Mouse (Mus musculus) intestine, embryonic 15.5 days (tissue): ENCODE measurements around the gene Pcp4l1. TPM values are rescaled to one million over a fixed set of nuclear protein-coding genes. Genes with fewer than 3 reads are reported as not detected.
A peak's percentile ranks its signal among the peaks of the same experiment; 100 is the strongest.

Experiments
- ATAC-seq: fragments of 200-750 bp; cut with Nextera tagmentation; 2 replicates; pipeline ENCODE4 v1.8.0; 2017; ENCODE audit warnings: moderate TSS enrichment, moderate library complexity
- H3K27ac ChIP-seq: fragments of 300-500 bp; sonication (generic); 2 replicates; pipeline ENCODE4 v1.5.1; 2015; ENCODE audit warnings: mild to moderate bottlenecking, inconsistent platforms
- H3K27me3 ChIP-seq: fragments of 300-500 bp; sonication (generic); replicated peaks from 2 replicates; pipeline ENCODE4 v1.6.1; 2015; ENCODE audit warnings: inconsistent platforms
- H3K36me3 ChIP-seq: fragments of 300-500 bp; sonication (generic); 2 replicates; pipeline ENCODE4 v1.6.1; 2015; ENCODE audit warnings: inconsistent platforms
- H3K4me1 ChIP-seq: fragments of 300-500 bp; sonication (generic); replicated peaks from 2 replicates; pipeline ENCODE4 v1.6.1; 2015; ENCODE audit warnings: inconsistent platforms
- H3K4me2 ChIP-seq: fragments of 300-500 bp; sonication (generic); replicated peaks from 2 replicates; pipeline ENCODE4 v1.6.1; 2015; ENCODE audit warnings: mild to moderate bottlenecking, inconsistent platforms
- H3K4me3 ChIP-seq: fragments of 300-500 bp; sonication (generic); replicated peaks from 2 replicates; pipeline ENCODE4 v1.5.1; 2015; ENCODE audit warnings: inconsistent platforms
- H3K9ac ChIP-seq: fragments of 300-500 bp; sonication (generic); 2 replicates; pipeline ENCODE4 v1.6.1; 2015; ENCODE audit warnings: inconsistent platforms
- H3K9me3 ChIP-seq: fragments of 300-500 bp; sonication (generic); 2 replicates; pipeline ENCODE4 v1.6.1; 2016; ENCODE audit warnings: inconsistent platforms
- WGBS: fragments of 180-500 bp; shearing (Covaris S2); methylation state at CpG from one replicate; pipeline ENCODE4 v1.1.7; 2015; 5-methylcytosine and 5-hydroxymethylcytosine counted together
- polyA plus RNA-seq: library from polyadenylated mRNA; unstranded; fragments of >200 nt; fragmentation: Nextera tagmentation; extraction: Ambion mirVana; gene quantifications from 2 replicates; pipeline ENCODE4 v1.2.1, GENCODE M21; 2015

Pcp4l1 gene
- polyA plus RNA-seq, 1 experiment from 2014 or later, result 16.4 TPM

DNA sequence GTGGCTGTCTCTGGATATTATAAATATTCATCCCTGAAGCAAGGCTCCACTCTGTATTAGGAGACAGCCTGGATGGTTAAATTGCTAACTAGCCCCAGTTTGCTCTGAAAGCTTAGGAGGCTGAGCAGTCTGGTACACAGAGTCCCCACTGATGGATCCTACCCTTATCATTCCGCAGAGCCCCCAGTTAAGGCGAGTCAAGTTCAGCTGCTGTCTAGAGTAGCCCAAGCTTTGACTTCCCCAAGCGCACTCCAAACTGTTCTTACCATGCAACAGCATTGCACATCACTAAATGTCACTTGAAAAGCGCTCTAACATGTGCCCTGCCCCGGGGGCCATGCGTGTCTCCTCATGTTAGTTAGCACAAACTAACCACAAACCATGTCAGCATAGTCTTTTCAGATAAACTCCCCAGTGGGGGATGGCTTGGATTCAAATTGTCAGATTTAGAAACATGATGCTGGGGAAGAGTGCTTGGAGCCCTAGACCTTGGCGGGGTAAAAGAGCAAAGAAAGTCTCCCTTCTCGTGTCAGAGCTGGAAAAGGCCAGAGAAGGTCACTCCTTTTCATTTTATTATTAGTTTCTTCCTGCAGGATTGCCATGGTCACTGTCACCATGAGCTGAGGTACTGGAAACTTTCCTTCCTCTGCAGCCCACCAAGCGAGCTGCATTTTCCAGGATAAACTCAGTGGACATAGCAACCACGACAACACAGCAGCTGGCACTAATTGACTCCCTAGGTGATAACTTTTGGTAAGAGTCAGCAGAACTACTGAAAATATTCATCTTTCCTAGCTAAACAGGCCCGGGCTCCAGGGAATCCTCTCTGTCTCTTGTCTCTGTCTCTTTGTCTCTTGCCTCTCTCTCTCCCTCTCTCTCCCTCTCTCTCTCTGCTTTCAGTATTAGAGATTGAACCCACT is 1.9 kb downstream of the Pcp4l1 start:
- 35% methylated on average over 11 of the region's 11 CpGs for WGBS
- Histone ChIP-seq H3K9ac (no peak overlapping the region), H3K36me3 (no peaks in the 10 kb centered on the region), H3K27me3 (peaks cover 17% of the 10 kb centered on the region), H3K4me1 (peaks cover 33% of the 10 kb centered on the region), H3K27ac (no peak overlapping the region), H3K9me3 (no peaks in the 10 kb centered on the region), H3K4me3 (no peak overlapping the region), H3K4me2 (peak overlapping the region; percentile 51)
- ATAC-seq, result no peak

DNA sequence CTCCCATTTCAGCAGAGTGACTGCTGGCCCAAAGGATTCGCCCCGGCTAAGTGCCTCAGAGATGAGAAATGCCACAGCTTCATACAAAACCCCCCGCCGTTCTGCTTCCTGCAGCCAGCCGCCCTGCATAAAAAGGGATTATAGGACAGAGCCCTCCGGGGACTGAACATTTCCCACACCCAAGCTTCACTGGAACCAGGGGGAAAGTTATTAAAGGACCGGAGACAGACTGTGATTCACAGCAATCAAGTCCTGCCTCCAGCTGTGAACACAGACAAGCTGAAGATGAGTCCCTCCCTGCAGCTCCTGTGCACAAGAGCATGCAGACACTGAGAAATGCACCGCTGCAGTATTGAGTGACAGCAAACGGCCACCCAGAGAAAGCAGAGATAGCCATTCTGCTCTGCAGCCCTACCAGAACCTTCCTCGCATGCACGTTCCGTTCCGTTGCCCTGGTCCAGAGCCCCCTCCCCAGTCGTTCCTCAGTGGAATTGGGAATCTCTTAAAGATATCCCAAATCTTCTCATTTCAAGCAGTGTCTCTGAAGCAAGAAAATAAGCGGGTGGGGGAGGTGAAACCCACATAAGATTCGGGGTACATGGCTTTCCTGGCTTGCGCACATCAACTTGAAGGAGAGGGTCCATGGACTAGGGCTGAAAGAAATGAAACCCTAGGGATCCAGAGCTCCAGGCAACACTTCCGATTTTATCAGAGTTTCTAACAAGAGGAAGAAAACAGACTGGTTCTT is 2.8 kb downstream of the Pcp4l1 start:
- H3K27ac ChIP-seq, result no peak overlapping the region
- H3K9me3 ChIP-seq, result no peaks in the 10 kb centered on the region
- H3K27me3 ChIP-seq, result peaks cover 17% of the 10 kb centered on the region
- H3K36me3 ChIP-seq, result no peaks in the 10 kb centered on the region
- 9% methylated on average over 18 of the region's 18 CpGs for WGBS
- H3K9ac ChIP-seq, result no peak overlapping the region
- peak overlapping the region; percentile 51 for H3K4me2 ChIP-seq
- ATAC-seq, result no peak
- H3K4me1 ChIP-seq, result peaks cover 39% of the 10 kb centered on the region
- peak overlapping the region; percentile 20 for H3K4me3 ChIP-seq

DNA sequence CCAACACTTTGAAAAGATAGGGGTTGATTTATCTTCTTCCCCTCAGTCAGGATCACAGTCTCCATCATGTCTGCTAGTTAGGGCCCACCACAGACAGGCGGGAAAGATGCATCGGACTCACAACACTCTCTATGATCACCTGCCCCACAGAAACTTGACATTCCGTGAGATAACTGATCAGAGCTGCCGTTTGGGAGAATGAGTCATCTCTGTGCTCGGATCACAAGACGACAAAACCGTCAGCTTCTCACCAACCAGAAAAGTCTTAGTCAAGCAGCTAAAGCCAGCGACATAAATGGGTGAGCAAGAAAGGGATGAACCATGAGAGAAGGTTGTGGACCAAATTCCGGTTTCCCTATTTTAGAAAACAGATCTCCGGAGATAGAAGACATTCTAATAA is 3.8 kb downstream of the Pcp4l1 start:
- no peak for ATAC-seq
- WGBS, result 38% methylated on average over 10 of the region's 10 CpGs
- no peak overlapping the region for H3K27ac ChIP-seq
- no peak overlapping the region for H3K4me2 ChIP-seq
- H3K4me1 ChIP-seq, result peaks cover 41% of the 10 kb centered on the region
- H3K9me3 ChIP-seq, result no peaks in the 10 kb centered on the region
- H3K36me3 ChIP-seq, result no peaks in the 10 kb centered on the region
- no peak overlapping the region for H3K4me3 ChIP-seq
- H3K27me3 ChIP-seq, result peaks cover 17% of the 10 kb centered on the region
- H3K9ac ChIP-seq, result no peak overlapping the region

DNA sequence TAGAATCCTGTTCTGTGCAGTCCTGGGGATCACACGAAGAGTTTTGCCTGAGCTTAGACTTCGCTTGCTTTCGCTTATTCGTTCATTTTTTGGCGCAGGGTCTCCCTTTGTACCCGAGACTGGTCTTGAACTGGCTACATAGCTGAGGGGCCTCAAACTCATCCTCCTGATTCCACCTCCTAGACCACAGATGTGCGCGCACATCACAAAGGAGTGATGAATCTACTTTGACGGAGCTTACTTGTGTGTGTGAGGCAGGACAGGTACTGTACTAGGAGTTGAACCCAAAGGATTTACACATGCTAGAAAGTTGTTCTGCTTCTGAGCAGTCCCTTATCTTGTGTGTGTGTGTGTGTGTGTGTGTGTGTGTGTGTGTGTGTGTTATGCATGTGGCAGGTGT is 5.2 kb downstream of the Pcp4l1 start:
- no peak for ATAC-seq
- Histone ChIP-seq H3K9me3 (no peaks in the 10 kb centered on the region), H3K36me3 (no peaks in the 10 kb centered on the region), H3K27ac (no peak overlapping the region), H3K4me2 (no peak overlapping the region), H3K9ac (no peak overlapping the region), H3K4me3 (no peak overlapping the region), H3K4me1 (peaks cover 37% of the 10 kb centered on the region), H3K27me3 (peaks cover 12% of the 10 kb centered on the region)
- 95% methylated on average over 9 of the region's 9 CpGs for WGBS

DNA sequence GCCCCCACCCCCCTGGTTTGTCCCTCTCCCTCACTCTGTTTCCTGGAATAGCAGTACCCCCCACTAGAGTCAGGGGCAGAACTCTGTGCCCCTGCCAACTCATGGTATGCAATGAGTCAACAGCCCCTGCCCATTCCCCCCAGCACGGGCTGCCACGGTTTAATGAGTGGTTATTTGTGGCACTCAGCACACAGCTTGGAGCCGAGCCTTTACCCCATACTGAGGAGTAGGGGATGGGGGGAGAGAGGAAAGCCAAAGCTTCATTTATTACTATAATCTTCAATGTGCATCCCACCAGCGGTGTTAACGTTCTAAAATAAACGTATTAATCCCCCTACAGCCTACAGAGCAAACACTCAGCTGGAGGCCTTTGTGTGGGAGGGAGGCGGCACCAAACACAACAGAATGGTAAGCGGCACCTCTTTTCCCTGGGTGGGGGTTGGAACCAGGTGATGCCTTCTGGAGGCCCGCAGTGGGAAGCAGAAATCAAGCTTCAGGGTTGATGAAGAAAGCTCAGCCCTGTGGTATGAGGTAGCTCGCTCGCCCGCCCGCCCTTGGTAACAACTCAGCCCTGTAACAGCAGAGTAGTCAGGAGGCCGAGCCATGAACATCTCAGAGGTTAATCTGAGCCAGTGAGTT is 6.5 kb downstream of the Pcp4l1 start:
- Histone ChIP-seq H3K27ac (no peak overlapping the region), H3K4me2 (peak overlapping the region; percentile 20; the same call in 1 of the 2 replicates), H3K36me3 (no peaks in the 10 kb centered on the region), H3K9ac (no peak overlapping the region), H3K9me3 (no peaks in the 10 kb centered on the region), H3K4me1 (peaks cover 35% of the 10 kb centered on the region), H3K27me3 (peaks cover 5% of the 10 kb centered on the region; the same call in 1 of the 2 replicates), H3K4me3 (no peak overlapping the region)
- 49% methylated on average over 14 of the region's 14 CpGs for WGBS
- peak; percentile 42; the same call in 1 of the 2 replicates for ATAC-seq

DNA sequence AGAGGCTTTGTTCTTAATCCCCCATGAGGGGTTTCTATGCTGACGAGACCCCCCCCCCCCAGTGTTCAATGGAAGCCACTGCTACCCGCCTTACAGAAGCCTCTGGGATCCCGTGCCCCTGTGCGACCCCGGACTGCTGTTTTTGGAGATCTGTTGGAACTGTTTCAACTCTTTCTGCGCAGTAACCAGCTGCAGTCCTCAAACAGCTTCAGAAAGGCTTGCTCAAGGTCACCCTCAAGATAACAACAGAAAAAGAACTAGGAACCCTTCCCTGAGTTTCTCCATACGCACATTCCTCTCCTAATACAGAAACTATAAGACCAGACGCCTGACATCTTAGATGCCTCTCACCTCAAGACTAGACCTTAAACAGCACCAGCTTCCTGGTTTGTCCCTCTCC is 7.0 kb downstream of the Pcp4l1 start:
- no peaks in the 10 kb centered on the region for H3K36me3 ChIP-seq
- peaks cover under 1% of the 10 kb centered on the region; the same call in 1 of the 2 replicates for H3K27me3 ChIP-seq
- H3K9ac ChIP-seq, result no peak overlapping the region
- H3K27ac ChIP-seq, result no peak overlapping the region; the same call in 1 of the 2 replicates
- ATAC-seq, result peak; percentile 19
- no peak overlapping the region for H3K4me3 ChIP-seq
- peaks cover 34% of the 10 kb centered on the region for H3K4me1 ChIP-seq
- no peaks in the 10 kb centered on the region for H3K9me3 ChIP-seq
- WGBS, result 21% methylated on average over 8 of the region's 8 CpGs
- H3K4me2 ChIP-seq, result peak overlapping the region; percentile 20; the same call in 1 of the 2 replicates

DNA sequence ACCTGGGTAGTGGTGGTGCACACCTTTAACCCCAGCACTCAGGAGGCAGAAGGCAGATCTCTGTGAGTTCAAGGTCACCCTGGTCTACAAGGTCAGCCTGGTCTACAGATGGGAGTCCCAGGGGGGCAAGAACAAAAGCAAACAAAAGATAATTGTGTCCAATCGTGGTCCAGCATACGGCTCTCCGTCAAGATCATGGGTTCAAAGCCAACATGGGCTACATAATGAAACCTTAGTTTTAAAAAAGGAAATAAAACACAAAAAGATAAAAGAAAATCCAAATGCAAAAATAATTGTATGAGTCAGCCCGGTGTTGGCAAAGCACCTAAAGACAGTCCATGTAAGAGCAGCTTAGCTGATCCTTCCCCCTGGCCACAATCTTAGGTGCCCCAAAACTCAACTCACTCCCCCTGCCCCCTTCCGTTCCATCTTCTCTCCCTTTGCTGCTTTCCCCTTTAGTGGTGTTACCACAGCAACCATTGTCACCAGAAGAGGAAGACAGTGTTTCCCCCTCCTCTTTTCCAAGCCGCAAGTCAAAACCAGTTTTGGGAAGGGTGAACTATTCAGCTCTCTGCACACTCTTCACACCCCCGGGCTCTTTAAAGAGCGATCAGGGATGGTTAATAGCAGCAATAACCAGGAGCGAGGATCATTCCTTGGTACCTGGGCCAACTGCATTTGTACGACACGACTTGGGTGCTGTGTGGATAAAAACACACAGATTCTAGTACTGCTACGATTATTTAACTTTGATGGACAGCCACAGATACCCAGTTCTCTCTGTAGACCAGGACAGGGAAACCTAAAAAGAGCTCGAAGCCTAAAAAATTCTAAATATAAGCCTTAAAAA is 8.0 kb downstream of the Pcp4l1 start:
- H3K4me1 ChIP-seq, result peaks cover 30% of the 10 kb centered on the region
- H3K27me3 ChIP-seq, result no peaks in the 10 kb centered on the region
- H3K9ac ChIP-seq, result no peak overlapping the region
- 72% methylated on average over 13 of the region's 13 CpGs for WGBS
- H3K9me3 ChIP-seq, result no peaks in the 10 kb centered on the region
- H3K4me2 ChIP-seq, result no peak overlapping the region
- no peak for ATAC-seq
- no peak overlapping the region for H3K27ac ChIP-seq
- H3K4me3 ChIP-seq, result no peak overlapping the region
- H3K36me3 ChIP-seq, result no peaks in the 10 kb centered on the region

DNA sequence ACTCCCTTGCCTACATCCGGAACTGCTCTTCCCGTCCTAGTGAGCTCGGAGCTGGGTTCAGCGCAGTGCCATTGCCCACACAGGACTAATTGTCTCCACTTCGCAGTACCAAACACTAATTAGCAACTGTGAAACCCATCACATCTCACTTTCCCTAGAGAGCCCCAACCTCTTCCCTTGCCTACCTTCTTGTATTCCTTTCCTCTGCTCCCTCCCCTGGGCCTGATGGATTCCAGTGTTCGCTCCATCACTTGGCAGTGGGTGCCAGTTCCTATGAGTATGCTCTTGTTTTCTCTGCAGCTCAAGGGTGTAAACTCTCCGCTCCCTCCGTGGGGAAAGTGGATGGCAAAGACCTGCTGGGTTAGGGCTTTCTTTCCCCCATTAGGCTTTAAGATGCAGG is 10.4 kb downstream of the Pcp4l1 start:
- peaks cover 26% of the 10 kb centered on the region for H3K4me1 ChIP-seq
- no peak overlapping the region for H3K9ac ChIP-seq
- ATAC-seq, result no peak
- H3K4me2 ChIP-seq, result no peak overlapping the region
- no peak overlapping the region for H3K27ac ChIP-seq
- H3K4me3 ChIP-seq, result no peak overlapping the region
- no peaks in the 10 kb centered on the region for H3K27me3 ChIP-seq
- WGBS, result 63% methylated on average over 8 of the region's 8 CpGs
- no peaks in the 10 kb centered on the region for H3K36me3 ChIP-seq
- H3K9me3 ChIP-seq, result no peaks in the 10 kb centered on the region

DNA sequence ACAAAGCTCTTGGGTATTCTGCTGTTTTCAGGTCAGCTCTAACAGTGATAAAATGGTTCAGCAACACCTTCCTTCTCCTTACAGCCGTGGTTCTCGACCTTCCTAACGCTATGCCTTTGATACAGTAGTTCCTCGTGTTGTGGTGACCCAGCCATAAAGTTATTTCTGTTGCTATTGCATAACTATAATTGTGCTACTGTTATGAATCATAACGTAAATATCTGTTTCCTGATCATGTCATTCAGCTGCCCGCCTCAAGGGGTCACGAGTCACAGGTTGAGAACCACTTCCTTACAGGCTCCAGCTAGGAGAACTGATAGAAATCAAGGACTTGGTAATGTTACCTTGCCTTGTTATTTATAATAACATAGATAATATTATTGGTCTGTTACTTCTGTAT is 11.8 kb downstream of the Pcp4l1 start:
- H3K36me3 ChIP-seq, result no peaks in the 10 kb centered on the region
- peak; percentile 86 for ATAC-seq
- H3K4me2 ChIP-seq, result no peak overlapping the region
- peaks cover 20% of the 10 kb centered on the region for H3K4me1 ChIP-seq
- H3K4me3 ChIP-seq, result no peak overlapping the region
- no peaks in the 10 kb centered on the region for H3K9me3 ChIP-seq
- 45% methylated on average over 7 of the region's 7 CpGs for WGBS
- H3K27me3 ChIP-seq, result no peaks in the 10 kb centered on the region
- no peak overlapping the region for H3K27ac ChIP-seq
- no peak overlapping the region for H3K9ac ChIP-seq

DNA sequence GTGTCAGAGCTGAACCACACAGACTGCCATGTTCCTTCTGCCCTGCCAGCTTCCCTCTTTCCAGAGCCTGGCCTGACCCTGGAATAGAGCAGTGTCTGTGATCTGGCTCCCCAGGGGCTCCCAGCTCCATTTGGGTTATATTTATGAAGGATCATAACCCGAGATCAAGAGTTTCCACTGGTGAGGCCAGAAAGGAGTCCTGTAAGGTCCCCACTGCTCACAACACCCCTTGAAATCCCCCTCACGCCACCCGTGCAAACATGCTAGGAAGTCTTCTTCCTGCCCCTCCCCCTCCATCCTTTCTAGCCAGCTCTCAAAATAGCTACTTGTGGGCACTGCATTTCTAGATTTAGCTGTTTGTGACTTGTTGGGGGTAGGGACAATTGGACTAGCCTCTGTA is 12.4 kb downstream of the Pcp4l1 start:
- Histone ChIP-seq H3K9ac (no peak overlapping the region), H3K9me3 (no peaks in the 10 kb centered on the region), H3K4me1 (peaks cover 14% of the 10 kb centered on the region; the same call in 1 of the 2 replicates), H3K4me3 (no peak overlapping the region), H3K27ac (no peak overlapping the region), H3K36me3 (no peaks in the 10 kb centered on the region), H3K27me3 (no peaks in the 10 kb centered on the region), H3K4me2 (no peak overlapping the region)
- WGBS, result 58% methylated on average over 3 of the region's 3 CpGs
- ATAC-seq, result no peak

DNA sequence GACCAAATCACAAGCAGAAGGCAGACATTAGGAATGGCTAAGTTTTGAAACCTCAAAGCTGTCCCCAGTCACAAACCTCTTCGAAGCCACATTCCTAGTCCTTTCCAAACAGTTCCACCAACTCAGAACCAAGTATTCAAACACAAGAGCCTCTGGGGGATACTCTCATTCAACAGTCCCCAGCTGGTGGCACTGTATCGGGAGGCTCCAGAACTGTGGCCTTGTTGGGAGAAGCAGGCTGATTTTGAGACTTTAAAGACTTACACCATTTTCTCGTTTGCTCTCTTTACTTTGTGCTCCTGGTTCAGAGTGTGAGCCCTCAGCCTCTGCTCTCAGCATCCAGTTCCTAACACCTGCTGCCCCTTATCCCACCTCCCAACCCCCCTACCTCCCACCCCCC is 13.0 kb downstream of the Pcp4l1 start:
- Histone ChIP-seq H3K4me2 (no peak overlapping the region), H3K27ac (no peak overlapping the region), H3K9ac (no peak overlapping the region), H3K9me3 (no peaks in the 10 kb centered on the region), H3K4me1 (peaks cover 11% of the 10 kb centered on the region; the same call in 1 of the 2 replicates), H3K36me3 (no peaks in the 10 kb centered on the region), H3K4me3 (no peak overlapping the region), H3K27me3 (no peaks in the 10 kb centered on the region)
- ATAC-seq, result no peak
- 75% methylated on average over 3 of the region's 3 CpGs for WGBS
